Mouse (Mus musculus): Measurements from ENCODE around the gene Glis2. TPM values are rescaled to one million over a fixed set of nuclear protein-coding genes. Genes with fewer than 3 reads are reported as not detected.

The Glis2 gene
- polyA plus RNA-seq (2012; fragmentation: generic; extraction: Trizol): 23.6 TPM
- long read RNA-seq, experiment 1, partial matches to known transcripts: 9 of 10 reads
- long read RNA-seq, experiment 1, other reads (novel, unspliced or antisense): 1 of 10 reads
- long read RNA-seq, experiment 2, partial matches to known transcripts: 22 of 25 reads
- long read RNA-seq, experiment 2, other reads (novel, unspliced or antisense): 3 of 25 reads

- Histone ChIP-seq H3K4me3 (ENCODE audit: insufficient read depth, poor library complexity, severe bottlenecking) (peak within 1 kb of the TSS; percentile 61), H3K27me3 (ENCODE audit: control insufficient read depth, insufficient read depth, insufficient read length) (no peaks in the 10 kb centered on the region), H3ac (ENCODE audit: control insufficient read depth, insufficient read length, low read depth) (peak within 1 kb of the TSS; percentile 99), H3K79me2 (ENCODE audit: control insufficient read depth, insufficient read depth) (peaks cover 72% of the 10 kb centered on the region), H3K36me3 (ENCODE audit: control insufficient read depth, insufficient read depth) (peaks cover 9% of the 10 kb centered on the region), H3K79me3 (ENCODE audit: low read depth) (peaks cover 50% of the 10 kb centered on the region)
- no peak for TF ChIP-seq FOSL1 (IDR thresholded peaks at IDR 0.05; ENCODE audit: insufficient read depth, low read length, poor library complexity, severe bottlenecking)
- no peak for TF ChIP-seq CTCF (IDR thresholded peaks at IDR 0.05; ENCODE audit: control insufficient read depth, insufficient read depth, insufficient read length)
- TF ChIP-seq CEBPB (IDR thresholded peaks at IDR 0.05; ENCODE audit: low read depth): no peak
- no peak for TF ChIP-seq MYOD1 (IDR thresholded peaks at IDR 0.05; ENCODE audit: control insufficient read depth, insufficient read length, low read depth)
- no peak for TF ChIP-seq MAX (IDR thresholded peaks at IDR 0.05)
- TF ChIP-seq USF1 (IDR thresholded peaks at IDR 0.05; ENCODE audit: low read depth): no peak
- TF ChIP-seq MYOG (IDR thresholded peaks at IDR 0.05; ENCODE audit: control insufficient read depth, extremely low read depth, insufficient read length): no peak
Measured at GRCm38 (mm10) chr16:4593971-4594813, at the start of gene Glis2. Glis2 (plus strand) TSS chr16:4594713.

DNA sequence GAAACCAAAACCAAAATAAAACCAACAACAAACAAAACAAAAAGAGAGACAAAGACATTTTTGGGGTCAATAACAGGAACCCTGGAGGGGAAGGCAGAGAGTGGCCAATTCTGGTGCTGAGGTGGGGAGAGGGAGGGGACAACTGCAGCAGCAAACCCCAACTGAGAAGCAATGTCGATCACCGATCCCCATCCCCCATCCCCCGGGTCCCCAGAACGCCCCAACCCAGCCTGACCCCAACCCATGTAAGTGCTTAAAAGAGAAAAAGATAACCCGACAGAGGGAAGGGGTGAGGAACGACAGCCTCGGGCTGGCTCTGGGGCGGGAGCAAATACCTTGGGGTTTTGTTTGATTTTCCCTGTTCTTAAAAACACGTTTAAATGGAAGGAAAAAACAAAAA lies 49.7 kb upstream of the Glis2 start:
- Histone ChIP-seq H3K4me3 (ENCODE audit: insufficient read depth, poor library complexity, severe bottlenecking) (no peak overlapping the region), H3K36me3 (ENCODE audit: control insufficient read depth, insufficient read depth) (peaks cover 41% of the 10 kb centered on the region), H3ac (ENCODE audit: control insufficient read depth, insufficient read length, low read depth) (no peak overlapping the region), H3K27me3 (ENCODE audit: control insufficient read depth, insufficient read depth, insufficient read length) (no peaks in the 10 kb centered on the region), H3K79me3 (ENCODE audit: low read depth) (peaks cover 5% of the 10 kb centered on the region), H3K79me2 (ENCODE audit: control insufficient read depth, insufficient read depth) (peaks cover 14% of the 10 kb centered on the region)
- TF ChIP-seq MYOG (IDR thresholded peaks at IDR 0.05; ENCODE audit: control insufficient read depth, extremely low read depth, insufficient read length) (no peak), CEBPB (IDR thresholded peaks at IDR 0.05; ENCODE audit: low read depth) (no peak), CTCF (IDR thresholded peaks at IDR 0.05; ENCODE audit: control insufficient read depth, insufficient read depth, insufficient read length) (no peak), USF1 (IDR thresholded peaks at IDR 0.05; ENCODE audit: low read depth) (no peak), MAX (IDR thresholded peaks at IDR 0.05) (no peak), MYOD1 (IDR thresholded peaks at IDR 0.05; ENCODE audit: control insufficient read depth, insufficient read length, low read depth) (no peak), FOSL1 (IDR thresholded peaks at IDR 0.05; ENCODE audit: insufficient read depth, low read length, poor library complexity, severe bottlenecking) (no peak)

DNA sequence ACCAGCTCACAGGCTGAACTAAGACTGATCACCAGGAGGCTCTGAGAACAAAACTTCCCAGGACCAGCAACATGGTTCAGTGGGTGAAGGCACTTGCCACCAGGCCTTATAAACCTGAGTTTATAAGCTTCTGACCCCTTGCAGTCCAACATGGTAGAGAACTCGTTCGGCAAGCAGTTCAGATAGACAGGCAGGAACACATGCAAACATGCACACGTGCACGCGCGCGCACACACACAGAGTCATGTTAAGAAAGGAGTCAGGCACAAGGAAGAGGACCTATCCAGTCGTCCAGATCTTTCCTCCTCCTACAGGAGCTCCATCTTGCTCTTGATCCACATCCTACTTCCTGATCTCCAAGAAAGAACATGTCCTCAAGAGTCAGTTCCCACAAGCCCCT lies 47.7 kb upstream of the Glis2 start:
- no peak for TF ChIP-seq MYOD1 (IDR thresholded peaks at IDR 0.05; ENCODE audit: control insufficient read depth, insufficient read length, low read depth)
- TF ChIP-seq USF1 (IDR thresholded peaks at IDR 0.05; ENCODE audit: low read depth): no peak
- no peak for TF ChIP-seq FOSL1 (IDR thresholded peaks at IDR 0.05; ENCODE audit: insufficient read depth, low read length, poor library complexity, severe bottlenecking)
- no peak for TF ChIP-seq CTCF (IDR thresholded peaks at IDR 0.05; ENCODE audit: control insufficient read depth, insufficient read depth, insufficient read length)
- TF ChIP-seq CEBPB (IDR thresholded peaks at IDR 0.05; ENCODE audit: low read depth): no peak
- no peak for TF ChIP-seq MAX (IDR thresholded peaks at IDR 0.05)
- no peak for TF ChIP-seq MYOG (IDR thresholded peaks at IDR 0.05; ENCODE audit: control insufficient read depth, extremely low read depth, insufficient read length)
- H3K27me3 ChIP-seq (ENCODE audit: control insufficient read depth, insufficient read depth, insufficient read length): no peaks in the 10 kb centered on the region
- H3K79me2 ChIP-seq (ENCODE audit: control insufficient read depth, insufficient read depth): peaks cover 8% of the 10 kb centered on the region
- H3K4me3 ChIP-seq (ENCODE audit: insufficient read depth, poor library complexity, severe bottlenecking): no peak overlapping the region
- no peak overlapping the region for H3ac ChIP-seq (ENCODE audit: control insufficient read depth, insufficient read length, low read depth)
- peaks cover 57% of the 10 kb centered on the region for H3K36me3 ChIP-seq (ENCODE audit: control insufficient read depth, insufficient read depth)
- H3K79me3 ChIP-seq (ENCODE audit: low read depth): no peaks in the 10 kb centered on the region

GRCm38 (mm10) chr16:4547611-4548010 lies 46.9 kb upstream of the Glis2 start:
- TF ChIP-seq FOSL1 (IDR thresholded peaks at IDR 0.05; ENCODE audit: insufficient read depth, low read length, poor library complexity, severe bottlenecking): no peak
- no peak for TF ChIP-seq CEBPB (IDR thresholded peaks at IDR 0.05; ENCODE audit: low read depth)
- no peak for TF ChIP-seq MYOG (IDR thresholded peaks at IDR 0.05; ENCODE audit: control insufficient read depth, extremely low read depth, insufficient read length)
- TF ChIP-seq USF1 (IDR thresholded peaks at IDR 0.05; ENCODE audit: low read depth): no peak
- no peak for TF ChIP-seq CTCF (IDR thresholded peaks at IDR 0.05; ENCODE audit: control insufficient read depth, insufficient read depth, insufficient read length)
- no peak for TF ChIP-seq MYOD1 (IDR thresholded peaks at IDR 0.05; ENCODE audit: control insufficient read depth, insufficient read length, low read depth)
- no peak for TF ChIP-seq MAX (IDR thresholded peaks at IDR 0.05)
- Histone ChIP-seq H3K79me2 (ENCODE audit: control insufficient read depth, insufficient read depth) (peaks cover 15% of the 10 kb centered on the region), H3K27me3 (ENCODE audit: control insufficient read depth, insufficient read depth, insufficient read length) (no peaks in the 10 kb centered on the region), H3ac (ENCODE audit: control insufficient read depth, insufficient read length, low read depth) (no peak overlapping the region), H3K4me3 (ENCODE audit: insufficient read depth, poor library complexity, severe bottlenecking) (no peak overlapping the region), H3K79me3 (ENCODE audit: low read depth) (peaks cover 4% of the 10 kb centered on the region), H3K36me3 (ENCODE audit: control insufficient read depth, insufficient read depth) (peaks cover 59% of the 10 kb centered on the region)

DNA sequence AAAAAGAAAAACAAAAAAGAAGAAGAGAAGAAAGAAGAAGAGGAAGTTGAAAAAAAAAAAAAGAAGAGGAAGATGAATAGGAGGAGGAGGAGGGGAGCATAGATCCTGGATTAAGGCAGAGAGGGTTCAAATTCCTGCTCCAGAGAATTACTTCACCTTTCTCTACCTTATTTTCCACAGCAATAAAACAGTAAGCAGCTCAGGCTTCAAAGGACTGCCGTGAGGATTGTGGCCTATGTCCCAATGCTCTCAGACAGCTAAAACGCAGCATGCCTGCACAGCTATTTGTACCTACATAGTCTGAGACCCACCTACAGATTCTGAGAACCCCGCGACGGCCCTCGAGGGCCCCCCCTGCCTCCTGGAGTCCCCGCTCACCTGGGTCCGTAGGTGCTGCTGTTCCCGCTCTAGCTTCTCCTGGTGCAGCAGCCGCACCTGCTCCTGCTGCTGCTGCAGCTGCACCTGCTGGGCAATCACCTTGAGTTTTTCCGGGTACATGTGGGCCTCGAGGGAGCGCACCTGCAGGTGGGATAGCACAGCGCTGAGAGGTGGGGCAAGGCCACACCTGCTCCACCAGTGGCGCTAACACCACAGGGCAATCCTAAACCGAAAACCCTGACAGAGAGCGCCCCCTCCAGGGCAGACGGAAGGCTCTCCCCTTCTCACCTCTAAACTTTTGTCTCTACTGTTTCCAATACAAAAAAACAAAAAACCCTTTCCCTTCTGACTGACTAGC lies 45.4 kb upstream of the Glis2 start:
- H3ac ChIP-seq (ENCODE audit: control insufficient read depth, insufficient read length, low read depth): no peak overlapping the region
- H3K4me3 ChIP-seq (ENCODE audit: insufficient read depth, poor library complexity, severe bottlenecking): no peak overlapping the region
- peaks cover 13% of the 10 kb centered on the region for H3K79me3 ChIP-seq (ENCODE audit: low read depth)
- TF ChIP-seq MYOG (IDR thresholded peaks at IDR 0.05; ENCODE audit: control insufficient read depth, extremely low read depth, insufficient read length): no peak
- no peak for TF ChIP-seq CEBPB (IDR thresholded peaks at IDR 0.05; ENCODE audit: low read depth)
- no peak for TF ChIP-seq CTCF (IDR thresholded peaks at IDR 0.05; ENCODE audit: control insufficient read depth, insufficient read depth, insufficient read length)
- no peak for TF ChIP-seq MAX (IDR thresholded peaks at IDR 0.05)
- TF ChIP-seq MYOD1 (IDR thresholded peaks at IDR 0.05; ENCODE audit: control insufficient read depth, insufficient read length, low read depth): no peak
- TF ChIP-seq USF1 (IDR thresholded peaks at IDR 0.05; ENCODE audit: low read depth): no peak
- peaks cover 59% of the 10 kb centered on the region for H3K36me3 ChIP-seq (ENCODE audit: control insufficient read depth, insufficient read depth)
- no peaks in the 10 kb centered on the region for H3K27me3 ChIP-seq (ENCODE audit: control insufficient read depth, insufficient read depth, insufficient read length)
- peaks cover 29% of the 10 kb centered on the region for H3K79me2 ChIP-seq (ENCODE audit: control insufficient read depth, insufficient read depth)

Measured in C2C12 (cell line).